Mouse (Mus musculus): Measurements from ENCODE around the gene Susd2. TPM values are rescaled to one million over a fixed set of nuclear protein-coding genes. Genes with fewer than 3 reads are reported as not detected.

Susd2 gene
- polyA plus RNA-seq, 1 experiment from 2014 or later, result 11.0 TPM

DNA sequence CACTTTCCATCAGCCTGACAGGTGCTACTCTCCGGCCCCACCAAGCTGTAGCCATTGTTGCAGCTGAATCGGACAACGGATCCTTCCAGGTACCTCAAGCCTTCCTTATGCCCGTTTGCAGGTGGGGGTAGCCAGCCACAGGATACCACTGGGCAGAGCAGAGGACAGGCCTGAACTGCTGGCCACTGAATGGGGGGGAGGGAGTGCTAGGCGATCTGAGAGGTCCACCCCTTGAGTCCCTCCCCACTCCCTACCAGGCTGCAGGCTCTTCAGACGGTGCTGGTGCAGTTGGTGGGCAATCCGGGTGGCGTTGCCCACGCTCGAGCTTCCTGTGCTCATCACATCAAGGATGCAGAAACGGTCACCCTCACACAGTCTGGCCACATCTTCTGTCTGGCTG, 6.1 kb downstream of the Susd2 start:
- WGBS, result 86% methylated on average over 11 of the region's 11 CpGs
- H3K36me3 ChIP-seq, result no peaks in the 10 kb centered on the region
- ATAC-seq (replicated peaks; ENCODE audit: insufficient number of reproducible peaks, insufficient read depth, low FRiP score, low read depth), result no peak

DNA sequence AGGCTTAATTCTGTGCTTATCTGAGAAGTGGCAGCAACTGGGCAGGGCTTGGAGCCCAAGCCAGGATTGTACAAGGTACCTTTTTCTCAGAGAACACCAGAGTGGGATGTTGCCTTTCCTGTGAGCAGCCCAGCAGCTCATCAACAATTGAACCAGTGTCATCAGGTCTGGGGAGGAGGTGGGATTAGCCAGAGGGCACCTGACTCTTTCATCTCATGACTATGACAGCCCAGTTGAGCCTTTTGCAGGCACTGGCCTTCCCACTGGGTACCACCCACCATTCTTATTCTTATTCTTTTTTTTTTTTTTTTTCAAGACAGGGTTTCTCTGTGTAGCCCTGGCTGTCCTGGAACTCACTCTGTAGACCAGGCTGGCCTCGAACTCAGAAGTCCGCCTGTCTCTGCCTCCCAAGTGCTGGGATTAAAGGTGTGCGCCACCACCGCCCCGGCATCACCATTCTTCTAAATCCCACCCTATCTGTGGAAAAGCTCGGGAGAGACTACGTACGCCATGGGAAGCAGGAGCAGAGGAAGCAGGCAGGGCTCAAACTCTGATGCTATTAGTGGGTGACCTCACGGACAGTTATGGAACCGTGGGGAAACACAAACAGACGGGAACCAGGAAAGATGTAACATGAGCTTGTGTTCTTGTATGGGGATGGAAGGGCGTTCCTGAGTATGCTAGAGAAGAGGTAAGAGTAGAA, 7.6 kb downstream of the Susd2 start:
- H3K36me3 ChIP-seq, result no peaks in the 10 kb centered on the region
- no peak overlapping the region for H3K4me3 ChIP-seq
- H3K27me3 ChIP-seq, result no peaks in the 10 kb centered on the region
- 86% methylated on average over 12 of the region's 12 CpGs for WGBS
- H3K27ac ChIP-seq, result no peak overlapping the region
- ATAC-seq (replicated peaks; ENCODE audit: insufficient number of reproducible peaks, insufficient read depth, low FRiP score, low read depth), result no peak
- H3K4me1 ChIP-seq (replicated peaks), result peaks cover 12% of the 10 kb centered on the region
- no peaks in the 10 kb centered on the region for H3K9me3 ChIP-seq (replicated peaks)
- no peak overlapping the region for H3K9ac ChIP-seq
- no peak overlapping the region for H3K4me2 ChIP-seq

More for the DNA sequence above, 6.1 kb downstream of the Susd2 start:
- Histone ChIP-seq H3K4me2 (no peak overlapping the region), H3K9me3 (replicated peaks) (no peaks in the 10 kb centered on the region), H3K27me3 (no peaks in the 10 kb centered on the region), H3K4me3 (no peak overlapping the region), H3K27ac (no peak overlapping the region), H3K9ac (no peak overlapping the region), H3K4me1 (replicated peaks) (peaks cover 11% of the 10 kb centered on the region)

DNA sequence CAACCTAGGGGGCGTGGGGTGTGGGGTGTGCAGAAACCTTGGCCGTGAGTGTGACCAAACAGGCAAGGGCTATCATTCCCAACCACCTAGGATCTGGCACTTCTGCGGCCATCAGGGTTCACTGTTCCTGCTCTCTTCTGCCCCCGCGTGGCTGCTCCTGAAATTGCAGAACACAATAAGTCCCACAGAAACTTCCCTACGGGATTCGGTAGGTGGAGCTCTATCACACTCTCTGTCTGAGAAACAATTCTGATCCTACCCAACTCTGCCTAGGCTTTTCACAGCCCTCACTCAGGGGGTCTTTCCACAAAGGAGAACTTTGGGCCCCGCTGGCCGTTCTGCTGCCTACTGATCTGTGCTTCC, 8.1 kb downstream of the Susd2 start:
- Histone ChIP-seq H3K4me3 (no peak overlapping the region), H3K36me3 (no peaks in the 10 kb centered on the region), H3K9me3 (replicated peaks) (no peaks in the 10 kb centered on the region), H3K27ac (no peak overlapping the region), H3K27me3 (no peaks in the 10 kb centered on the region), H3K4me2 (no peak overlapping the region), H3K4me1 (replicated peaks) (peaks cover 12% of the 10 kb centered on the region), H3K9ac (no peak overlapping the region)
- no peak for ATAC-seq (replicated peaks; ENCODE audit: insufficient number of reproducible peaks, insufficient read depth, low FRiP score, low read depth)
- 5% methylated on average over 9 of the region's 9 CpGs for whole genome bisulfite sequencing

DNA sequence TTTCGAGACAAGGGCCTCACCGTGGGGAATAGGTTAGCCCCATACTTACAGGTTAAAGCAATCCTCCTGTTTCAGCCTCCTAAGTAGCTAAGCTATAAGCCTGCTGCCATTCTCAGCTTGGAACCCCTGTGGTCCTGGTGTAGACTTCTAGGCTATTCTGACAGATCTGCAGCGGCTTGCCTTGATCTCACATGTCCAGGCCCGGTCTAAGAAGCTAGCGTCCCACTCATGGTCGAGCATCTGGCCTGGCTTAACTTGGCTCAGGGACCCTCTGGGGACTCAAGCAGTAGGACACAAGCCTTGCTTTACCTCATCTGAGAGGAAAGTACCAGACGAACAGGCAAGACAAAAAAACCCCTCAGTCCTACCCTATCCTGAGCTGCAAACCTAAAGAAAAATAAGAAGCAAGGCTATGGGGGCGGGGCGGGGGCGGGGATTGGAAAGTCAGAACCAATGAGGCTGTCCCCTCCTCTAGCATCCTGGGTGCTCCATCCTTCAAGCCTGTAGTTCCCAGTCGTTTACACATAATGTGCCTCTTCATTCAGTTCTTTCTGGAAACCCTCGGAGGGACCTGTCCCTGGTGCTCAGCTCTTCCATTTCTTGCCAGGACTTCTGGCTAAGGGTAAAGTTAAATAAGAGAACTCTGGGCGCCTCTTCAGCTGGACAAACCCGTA, 8.7 kb downstream of the Susd2 start:
- H3K27ac ChIP-seq, result no peak overlapping the region

DNA sequence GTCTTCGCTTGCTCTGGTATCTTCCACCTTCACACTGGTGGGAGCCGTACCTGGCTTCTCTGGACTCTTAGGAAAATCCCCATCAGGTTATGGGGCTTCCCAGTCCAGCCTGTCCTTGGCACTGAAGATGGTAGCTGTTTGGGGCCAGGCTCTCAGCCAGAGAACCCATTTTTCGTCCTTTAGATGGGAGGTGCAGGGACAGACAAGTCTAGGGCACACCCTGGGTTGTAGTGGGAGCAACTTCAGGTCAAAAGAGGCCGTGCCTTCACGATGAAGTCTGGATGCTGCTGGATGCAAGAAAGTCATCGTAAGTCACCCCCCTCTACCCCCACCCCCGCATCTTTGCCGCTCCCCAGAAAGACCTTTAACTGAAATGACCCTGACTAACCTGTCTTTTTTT, 9.2 kb downstream of the Susd2 start:
- H3K27ac ChIP-seq, result no peak overlapping the region
- no peaks in the 10 kb centered on the region for H3K9me3 ChIP-seq (replicated peaks)
- peaks cover 12% of the 10 kb centered on the region for H3K4me1 ChIP-seq (replicated peaks)
- 87% methylated on average over 8 of the region's 8 CpGs for WGBS
- H3K4me3 ChIP-seq, result no peak overlapping the region
- no peaks in the 10 kb centered on the region for H3K36me3 ChIP-seq
- H3K27me3 ChIP-seq, result no peaks in the 10 kb centered on the region
- no peak overlapping the region for H3K4me2 ChIP-seq
- no peak overlapping the region for H3K9ac ChIP-seq
- no peak for ATAC-seq (replicated peaks; ENCODE audit: insufficient number of reproducible peaks, insufficient read depth, low FRiP score, low read depth)

More for the DNA sequence above, 8.7 kb downstream of the Susd2 start:
- Histone ChIP-seq H3K4me1 (replicated peaks) (peaks cover 12% of the 10 kb centered on the region), H3K36me3 (no peaks in the 10 kb centered on the region), H3K9ac (no peak overlapping the region), H3K4me2 (no peak overlapping the region), H3K9me3 (replicated peaks) (no peaks in the 10 kb centered on the region), H3K27me3 (no peaks in the 10 kb centered on the region), H3K4me3 (no peak overlapping the region)
- ATAC-seq (replicated peaks; ENCODE audit: insufficient number of reproducible peaks, insufficient read depth, low FRiP score, low read depth), result no peak
- 62% methylated on average over 14 of the region's 14 CpGs for WGBS

DNA sequence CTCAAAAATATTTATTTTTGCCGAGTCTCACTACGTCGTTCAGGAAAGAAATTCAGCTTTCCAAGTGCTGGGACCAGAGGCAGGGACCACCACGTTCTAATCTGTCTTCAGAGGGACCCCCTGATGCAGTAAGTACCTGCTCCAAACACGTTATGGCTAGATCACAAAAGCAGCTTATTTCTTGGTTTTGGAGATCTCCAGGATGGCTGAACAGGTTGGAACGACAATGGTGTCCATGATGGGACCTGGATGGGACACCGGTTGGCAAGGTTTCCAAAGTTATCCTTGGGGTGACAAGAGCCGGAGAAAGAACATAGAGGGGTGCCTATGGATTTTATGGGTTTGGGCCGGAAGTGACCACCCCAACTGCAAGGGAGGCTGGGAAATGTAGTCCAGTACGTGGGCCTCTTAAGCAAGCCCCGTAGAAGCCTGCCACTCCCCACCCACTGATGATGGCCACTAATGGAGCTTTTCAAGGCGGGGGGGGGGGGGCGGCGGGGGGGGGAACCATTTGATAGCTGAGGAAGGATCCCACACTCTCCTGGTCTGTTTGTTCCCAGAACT, 10.2 kb downstream of the Susd2 start:
- WGBS, result 63% methylated on average over 14 of the region's 14 CpGs
- Histone ChIP-seq H3K4me2 (no peak overlapping the region), H3K36me3 (no peaks in the 10 kb centered on the region), H3K27me3 (no peaks in the 10 kb centered on the region), H3K9ac (no peak overlapping the region), H3K4me3 (no peak overlapping the region), H3K27ac (no peak overlapping the region), H3K4me1 (replicated peaks) (peaks cover 12% of the 10 kb centered on the region), H3K9me3 (replicated peaks) (no peaks in the 10 kb centered on the region)
- no peak for ATAC-seq (replicated peaks; ENCODE audit: insufficient number of reproducible peaks, insufficient read depth, low FRiP score, low read depth)

DNA sequence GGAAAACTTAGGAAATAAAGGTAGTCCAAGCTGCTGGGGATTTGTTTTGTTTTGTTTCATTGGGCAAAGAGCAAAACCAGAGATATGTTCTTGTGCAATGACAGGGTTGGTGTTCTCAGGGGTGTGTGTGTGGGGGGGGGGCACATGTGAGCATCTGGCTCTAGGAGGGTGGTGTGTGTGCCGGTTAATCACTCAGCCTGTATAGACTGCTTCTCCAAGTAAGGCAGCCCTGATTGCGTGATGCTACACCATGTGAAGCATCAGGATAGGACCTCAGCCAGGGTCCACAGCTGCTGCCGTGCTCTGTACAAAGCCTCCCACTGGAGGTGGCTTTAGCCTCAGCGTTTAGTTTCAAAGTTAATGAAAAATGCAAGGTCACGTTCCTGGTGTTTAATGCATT, 10.8 kb downstream of the Susd2 start:
- no peaks in the 10 kb centered on the region for H3K9me3 ChIP-seq (replicated peaks)
- H3K4me1 ChIP-seq (replicated peaks), result peaks cover 12% of the 10 kb centered on the region
- no peaks in the 10 kb centered on the region for H3K27me3 ChIP-seq
- peak; percentile 32; the same call in 1 of the 2 replicates for ATAC-seq (replicated peaks; ENCODE audit: insufficient number of reproducible peaks, insufficient read depth, low FRiP score, low read depth)
- WGBS, result 69% methylated on average over 5 of the region's 5 CpGs
- H3K27ac ChIP-seq, result no peak overlapping the region
- H3K36me3 ChIP-seq, result no peaks in the 10 kb centered on the region
- H3K4me2 ChIP-seq, result no peak overlapping the region
- no peak overlapping the region for H3K4me3 ChIP-seq
- H3K9ac ChIP-seq, result no peak overlapping the region

DNA sequence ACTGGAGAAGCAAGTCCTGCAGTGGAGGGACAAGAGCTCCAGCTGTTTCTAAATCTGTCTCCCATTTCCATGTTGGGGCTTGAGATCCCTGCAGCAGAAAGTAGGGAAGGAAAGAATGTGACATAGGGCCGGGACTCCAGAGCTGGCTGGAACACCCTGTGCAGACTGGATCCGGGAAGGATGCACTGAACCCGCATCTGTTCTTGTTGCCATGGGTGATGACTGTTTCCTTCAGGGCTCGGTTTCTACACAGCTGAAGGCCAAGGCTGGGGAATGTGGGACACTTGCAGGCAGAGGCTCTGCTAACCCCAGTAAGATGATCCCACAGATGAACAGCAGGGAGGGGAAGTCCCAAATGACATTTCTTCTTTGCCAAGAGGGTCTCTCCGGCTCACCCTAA, 11.2 kb downstream of the Susd2 start:
- no peak for ATAC-seq (replicated peaks; ENCODE audit: insufficient number of reproducible peaks, insufficient read depth, low FRiP score, low read depth)

DNA sequence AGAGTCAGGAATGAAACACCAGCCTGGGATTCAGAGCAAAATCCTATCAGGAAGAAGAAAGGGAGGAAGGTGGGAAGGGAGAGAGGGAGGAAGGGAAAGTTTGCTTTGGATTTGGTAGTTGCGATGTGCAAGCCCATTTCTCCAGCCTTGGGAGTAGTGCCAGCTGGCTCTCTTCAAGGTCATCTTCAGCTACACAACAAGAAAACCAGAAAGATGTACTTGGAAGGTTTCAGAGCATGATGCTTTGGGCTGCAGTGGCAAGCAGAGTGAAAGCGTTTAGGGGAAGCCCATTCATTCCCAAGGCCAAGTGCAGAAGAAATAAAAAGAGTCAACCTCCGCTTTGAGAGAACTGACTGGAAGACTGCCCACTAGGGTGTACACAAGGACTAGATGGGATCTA, 16.3 kb downstream of the Susd2 start:
- Histone ChIP-seq H3K4me3 (no peak overlapping the region), H3K9me3 (replicated peaks) (no peaks in the 10 kb centered on the region), H3K4me1 (replicated peaks) (peaks cover 1% of the 10 kb centered on the region; the same call in 1 of the 2 replicates), H3K27ac (no peak overlapping the region), H3K27me3 (no peaks in the 10 kb centered on the region), H3K36me3 (no peaks in the 10 kb centered on the region), H3K4me2 (no peak overlapping the region), H3K9ac (no peak overlapping the region)
- WGBS, result 54% methylated on average over 3 of the region's 3 CpGs
- no peak for ATAC-seq (replicated peaks; ENCODE audit: insufficient number of reproducible peaks, insufficient read depth, low FRiP score, low read depth)

More for the DNA sequence above, 11.2 kb downstream of the Susd2 start:
- Histone ChIP-seq H3K9ac (no peak overlapping the region), H3K4me3 (no peak overlapping the region), H3K36me3 (no peaks in the 10 kb centered on the region), H3K27ac (no peak overlapping the region), H3K27me3 (no peaks in the 10 kb centered on the region), H3K4me1 (replicated peaks) (peaks cover 12% of the 10 kb centered on the region), H3K9me3 (replicated peaks) (no peaks in the 10 kb centered on the region), H3K4me2 (no peak overlapping the region)
- 43% methylated on average over 5 of the region's 5 CpGs for WGBS

DNA sequence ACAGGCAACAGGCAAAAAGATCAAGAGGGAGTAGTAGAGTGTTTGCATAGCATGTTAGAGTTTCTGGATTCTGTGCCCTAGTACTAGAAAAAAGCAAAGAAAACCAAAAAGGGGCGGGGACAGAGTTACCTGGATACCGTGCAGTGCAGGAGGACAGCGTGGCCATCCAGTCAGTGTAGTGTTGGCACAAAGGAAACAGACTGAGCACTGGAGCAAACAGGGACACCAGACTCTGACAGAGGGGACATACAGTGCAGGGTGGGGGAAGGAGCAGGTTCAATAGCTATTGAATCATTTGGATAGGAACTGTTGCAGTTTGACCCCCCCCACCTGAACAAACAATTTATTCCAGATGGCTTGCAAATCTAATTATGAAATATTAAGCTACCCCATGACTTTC, 16.8 kb downstream of the Susd2 start:
- Histone ChIP-seq H3K4me2 (no peak overlapping the region), H3K27ac (no peak overlapping the region)
- WGBS, result 58% methylated on average over 3 of the region's 3 CpGs

DNA sequence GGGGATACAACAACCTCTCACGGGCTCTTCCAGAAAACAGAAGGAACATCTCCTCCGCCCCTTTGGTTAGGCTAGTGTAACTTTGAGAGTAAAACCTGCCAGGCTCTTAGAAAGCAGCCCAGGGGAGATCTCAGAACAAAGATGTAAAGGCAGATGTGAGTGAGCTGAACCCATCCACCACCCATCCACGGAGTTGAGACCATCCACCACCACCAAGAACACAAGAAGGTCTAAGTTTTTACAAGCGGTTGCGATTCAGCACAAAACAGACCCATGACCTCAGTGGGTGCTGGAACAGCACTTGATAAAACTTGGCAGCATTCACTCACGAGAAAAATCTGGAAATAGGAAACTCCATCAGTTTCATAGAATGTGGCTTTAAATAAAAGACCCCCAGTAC, 17.9 kb downstream of the Susd2 start:
- Histone ChIP-seq H3K4me1 (replicated peaks) (no peaks in the 10 kb centered on the region), H3K27me3 (no peaks in the 10 kb centered on the region), H3K4me2 (no peak overlapping the region), H3K4me3 (no peak overlapping the region), H3K27ac (no peak overlapping the region), H3K9me3 (replicated peaks) (no peaks in the 10 kb centered on the region), H3K9ac (no peak overlapping the region), H3K36me3 (no peaks in the 10 kb centered on the region)
- WGBS, result 48% methylated on average over 6 of the region's 6 CpGs
- no peak for ATAC-seq (replicated peaks; ENCODE audit: insufficient number of reproducible peaks, insufficient read depth, low FRiP score, low read depth)

More for the DNA sequence above, 16.8 kb downstream of the Susd2 start:
- Histone ChIP-seq H3K27me3 (no peaks in the 10 kb centered on the region), H3K4me1 (replicated peaks) (no peaks in the 10 kb centered on the region), H3K9ac (no peak overlapping the region), H3K4me3 (no peak overlapping the region), H3K9me3 (replicated peaks) (no peaks in the 10 kb centered on the region), H3K36me3 (no peaks in the 10 kb centered on the region)
- no peak for ATAC-seq (replicated peaks; ENCODE audit: insufficient number of reproducible peaks, insufficient read depth, low FRiP score, low read depth)

DNA sequence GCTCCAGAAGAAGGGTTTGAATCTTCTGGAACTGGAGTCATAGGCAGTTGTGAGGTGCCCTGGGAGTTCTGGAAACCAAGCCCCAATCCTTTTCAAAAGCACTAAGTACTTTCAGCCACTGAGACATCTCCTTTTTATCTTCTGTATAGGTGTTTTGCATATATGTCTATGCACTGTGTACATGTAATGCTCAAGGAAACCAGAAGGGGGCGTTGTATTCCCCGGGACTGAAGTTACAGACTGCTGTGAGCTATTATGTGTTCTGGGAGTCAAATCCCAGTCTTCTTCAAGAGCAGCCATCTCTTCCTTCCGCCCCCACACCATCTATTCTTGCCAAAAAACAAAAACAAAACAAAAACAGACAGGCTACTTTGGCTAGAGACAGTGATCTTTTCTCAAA, 23.0 kb downstream of the Susd2 start:
- Histone ChIP-seq H3K36me3 (no peaks in the 10 kb centered on the region), H3K4me3 (no peak overlapping the region), H3K9me3 (replicated peaks) (no peaks in the 10 kb centered on the region), H3K27ac (no peak overlapping the region), H3K4me1 (replicated peaks) (no peaks in the 10 kb centered on the region), H3K27me3 (no peaks in the 10 kb centered on the region), H3K9ac (no peak overlapping the region), H3K4me2 (no peak overlapping the region)
- no peak for ATAC-seq (replicated peaks; ENCODE audit: insufficient number of reproducible peaks, insufficient read depth, low FRiP score, low read depth)
- 43% methylated on average over 3 of the region's 3 CpGs for WGBS

All from heart, embryonic 15.5 days (tissue).